Mouse (Mus musculus) ES-E14 (cell line): ENCODE measurements around the gene Tbc1d8. TPM values are rescaled to one million over a fixed set of nuclear protein-coding genes. Genes with fewer than 3 reads are reported as not detected.

Experiments used
- DNase-seq: peaks from one replicate; pipeline ENCODE4 v3.0.0-alpha.2; 2013; ENCODE audit warnings: low read depth, low spot score
- H3K27ac ChIP-seq: 2 replicates; pipeline ENCODE4 v1.5.1; 2012; ENCODE audit warnings: low read depth, mild to moderate bottlenecking, low read length, moderate library complexity, mixed read lengths; ENCODE audit not compliant: poor library complexity, insufficient read depth, severe bottlenecking
- H3K36me3 ChIP-seq: 2 replicates; pipeline ENCODE4 v1.6.1; 2012; ENCODE audit warnings: mild to moderate bottlenecking, low read length, moderate library complexity, mixed read lengths; ENCODE audit not compliant: control insufficient read depth, poor library complexity, insufficient read depth, severe bottlenecking
- H3K4me1 ChIP-seq, 2 experiments: fragments of 150-350 bp in 1 of 2; sonication (generic) in 1 of 2; 2 replicates each; pipeline ENCODE4 v1.6.1; 2012; ENCODE audit warnings: low read length in 2 of 2, mild to moderate bottlenecking in 1 of 2, mixed read lengths in 1 of 2; ENCODE audit not compliant: control insufficient read depth in 2 of 2, insufficient read depth in 2 of 2, poor library complexity in 1 of 2
- H3K4me3 ChIP-seq, 2 experiments: fragments of 150-350 bp in 1 of 2; sonication (generic) in 1 of 2; 2 replicates each; pipeline ENCODE4 v1.5.1; 2012; ENCODE audit warnings: low read length in 2 of 2, low read depth in 1 of 2, mild to moderate bottlenecking in 1 of 2, mixed read lengths in 1 of 2; ENCODE audit not compliant: insufficient read depth in 1 of 2, poor library complexity in 1 of 2, severe bottlenecking in 1 of 2
- H3K9ac ChIP-seq: 2 replicates; pipeline ENCODE4 v1.6.1; 2012; ENCODE audit warnings: low read depth, mild to moderate bottlenecking, low read length, mixed read lengths; ENCODE audit not compliant: poor library complexity, insufficient read depth, severe bottlenecking
- H3K9me3 ChIP-seq: fragments of 150-350 bp; sonication (generic); 2 replicates; pipeline ENCODE4 v1.6.1; 2012; ENCODE audit warnings: low read depth, mild to moderate bottlenecking, low read length; ENCODE audit not compliant: control insufficient read depth, insufficient read depth
- CHD2 ChIP-seq: IDR thresholded peaks from 2 replicates; pipeline ENCODE4 v1.6.1; 2014; ENCODE audit warnings: mild to moderate bottlenecking, low read depth, low read length, inconsistent platforms
- HCFC1 ChIP-seq: IDR thresholded peaks from 2 replicates; pipeline ENCODE4 v1.6.1; 2012; ENCODE audit warnings: low read length, inconsistent platforms, borderline replicate concordance; ENCODE audit not compliant: insufficient read depth
- MAFK ChIP-seq: IDR thresholded peaks from 2 replicates; pipeline ENCODE4 v1.6.1; 2014; ENCODE audit warnings: mild to moderate bottlenecking, low read depth, low read length, inconsistent platforms; ENCODE audit not compliant: insufficient read depth
- ZC3H11A ChIP-seq: IDR thresholded peaks from 2 replicates; pipeline ENCODE4 v1.6.1; 2012; ENCODE audit warnings: low read depth, mild to moderate bottlenecking, inconsistent platforms, low read length, borderline replicate concordance
- ZNF384 ChIP-seq: IDR thresholded peaks from 2 replicates; pipeline ENCODE4 v1.6.1; 2012; ENCODE audit warnings: low read depth, low read length, inconsistent platforms
- in situ Hi-C, 2 experiments: fragments of 600-800 bp; cut with MboI; formaldehyde crosslinking; loops; one replicate each; pipeline ENCODE4 v1.15.1; 2025; ENCODE audit warnings: low sequenced_read_pairs in 2 of 2, inconsistent platforms in 1 of 2; ENCODE audit not compliant: unreplicated experiment in 2 of 2
- total RNA-seq: library from RNA; depleted of rRNA; stranded (reverse); fragments of 300-350 nt; gene quantifications from 2 replicates; pipeline ENCODE4 v1.2.3, GENCODE M21; 2012; rRNA removed

The Tbc1d8 gene
- 6.1 and 12.1 TPM in 2 replicates for total RNA-seq

GRCm38 (mm10) chr1:39478057-39478895 is at the start of gene Tbc1d8:
Gene Tbc1d8, minus strand, starts transcription at chr1:39478755.
- peak within 1 kb of the TSS; percentile 95 to 97 for H3K4me3 ChIP-seq
- DNase-seq = peak; percentile 79
- H3K36me3 ChIP-seq = no peaks in the 10 kb centered on the region
- in situ Hi-C loops = no loop called here
- TF ChIP-seq ZC3H11A (no peak), MAFK (no peak), HCFC1 (no peak), ZNF384 (no peak), CHD2 (no peak)
- H3K9me3 ChIP-seq = no peaks in the 10 kb centered on the region
- peak within 1 kb of the TSS; percentile 94 for H3K9ac ChIP-seq
- H3K27ac ChIP-seq = no peak within 1 kb of the TSS
- H3K4me1 ChIP-seq = 0 out of 4 replicates have a peak, but pooled peaks cover 0 to 1% of the 10 kb centered on the region in 2 experiments

- H3K9ac ChIP-seq = no peak overlapping the region
- H3K4me3 ChIP-seq = no peak overlapping the region
- H3K36me3 ChIP-seq = 0 out of 2 replicates have a peak, but pooled peaks cover 1% of the 10 kb centered on the region
- H3K4me1 ChIP-seq = peaks cover 2 to 19% of the 10 kb centered on the region in 2 experiments; a peak in 3 of 4 replicates
- 0 out of 2 replicates have a peak, but pooled peaks have one; percentile 53 for TF ChIP-seq CHD2
- no peak for TF ChIP-seq HCFC1
- peak; percentile 86 for TF ChIP-seq ZNF384
- no peaks in the 10 kb centered on the region for H3K9me3 ChIP-seq
- H3K27ac ChIP-seq = peak overlapping the region; percentile 44; the same call in 1 of the 2 replicates
- in situ Hi-C loops = no loop called here
- DNase-seq = peak; percentile 78
Observed at GRCm38 (mm10) chr1:39528319-39528718, 49.8 kb upstream of the Tbc1d8 start.

GRCm38 (mm10) chr1:39527432-39527831 is 48.9 kb upstream of the Tbc1d8 start:
- in situ Hi-C loops = no loop called here
- DNase-seq = peak; percentile 94
- Histone ChIP-seq H3K36me3 (no peaks in the 10 kb centered on the region), H3K4me3 (no peak overlapping the region), H3K4me1 (peaks cover 2 to 14% of the 10 kb centered on the region in 2 experiments; a peak in 3 of 4 replicates), H3K9ac (no peak overlapping the region; the same call in 1 of the 2 replicates), H3K9me3 (no peaks in the 10 kb centered on the region), H3K27ac (peak overlapping the region; percentile 44; the same call in 1 of the 2 replicates)
- TF ChIP-seq HCFC1 (no peak), ZNF384 (no peak), MAFK (no peak), CHD2 (no peak), ZC3H11A (no peak)

- H3K4me3 ChIP-seq = no peak overlapping the region
- no peak for TF ChIP-seq ZNF384
- TF ChIP-seq CHD2 = no peak
- TF ChIP-seq HCFC1 = no peak
- no peak for TF ChIP-seq MAFK
- no peak for TF ChIP-seq ZC3H11A
- peaks cover 8 to 14% of the 10 kb centered on the region in 2 experiments; a peak in 3 of 4 replicates for H3K4me1 ChIP-seq
- in situ Hi-C loops = no loop called here
- H3K9ac ChIP-seq = peak overlapping the region; percentile 21; the same call in 1 of the 2 replicates
- no peak for DNase-seq
- H3K36me3 ChIP-seq = no peaks in the 10 kb centered on the region
- no peak overlapping the region; the same call in 1 of the 2 replicates for H3K27ac ChIP-seq
- H3K9me3 ChIP-seq = no peaks in the 10 kb centered on the region
Observed at GRCm38 (mm10) chr1:39526371-39527167, 48.0 kb upstream of the Tbc1d8 start.
